Mouse (Mus musculus) embryonic facial prominence, embryonic 11.5 days (tissue): Measurements from ENCODE around the gene Rpl13. TPM values are rescaled to one million over a fixed set of nuclear protein-coding genes. Genes with fewer than 3 reads are reported as not detected.

Experiments used
- ATAC-seq: fragments of 200-750 bp; cut with Nextera tagmentation; replicated peaks from 2 replicates; pipeline ENCODE4 v1.8.0; 2017; ENCODE audit warnings: low read depth; ENCODE audit not compliant: insufficient number of reproducible peaks, low FRiP score, low TSS enrichment
- DNase-seq: peaks from one replicate; pipeline ENCODE4 v3.0.0-alpha.2; 2015; ENCODE audit warnings: low spot score
- H3K27ac ChIP-seq: fragments of 300-500 bp; sonication (generic); replicated peaks from 2 replicates; pipeline ENCODE4 v1.5.1; 2014; ENCODE audit warnings: mild to moderate bottlenecking, low read depth, low read length, control low read depth
- H3K27me3 ChIP-seq: fragments of 300-500 bp; sonication (generic); 2 replicates; pipeline ENCODE4 v1.6.1; 2014; ENCODE audit warnings: mild to moderate bottlenecking, low read length, moderate library complexity, mixed read lengths; ENCODE audit not compliant: control insufficient read depth, insufficient read depth
- H3K36me3 ChIP-seq: fragments of 300-500 bp; sonication (generic); replicated peaks from 2 replicates; pipeline ENCODE4 v1.6.1; 2014; ENCODE audit warnings: low read depth, mild to moderate bottlenecking, low read length, moderate library complexity, mixed read lengths; ENCODE audit not compliant: control insufficient read depth, insufficient read depth
- H3K4me1 ChIP-seq: fragments of 300-500 bp; sonication (generic); 2 replicates; pipeline ENCODE4 v1.6.1; 2014; ENCODE audit warnings: low read length, mixed read lengths; ENCODE audit not compliant: control insufficient read depth, insufficient read depth
- H3K4me2 ChIP-seq: fragments of 300-500 bp; sonication (generic); 2 replicates; pipeline ENCODE4 v1.6.1; 2014; ENCODE audit warnings: low read depth, mild to moderate bottlenecking, control low read depth, low read length, moderate library complexity
- H3K4me3 ChIP-seq: fragments of 300-500 bp; sonication (generic); 2 replicates; pipeline ENCODE4 v1.5.1; 2014; ENCODE audit warnings: low read depth, low read length, control low read depth
- H3K9ac ChIP-seq: fragments of 300-500 bp; sonication (generic); replicated peaks from 2 replicates; pipeline ENCODE4 v1.6.1; 2014; ENCODE audit warnings: mild to moderate bottlenecking, control low read depth, low read length
- H3K9me3 ChIP-seq: fragments of 300-500 bp; sonication (generic); replicated peaks from 2 replicates; pipeline ENCODE4 v1.6.1; 2016; ENCODE audit warnings: mild to moderate bottlenecking, low read length, inconsistent platforms, mixed read lengths; ENCODE audit not compliant: control insufficient read depth
- WGBS: fragments of 180-500 bp; shearing (Covaris S2); extraction: QIAGEN DNeasy Blood & Tissue Kit; methylation state at CpG from one replicate; pipeline ENCODE4 v1.1.7; 2014; 5-methylcytosine and 5-hydroxymethylcytosine counted together
- polyA plus RNA-seq: library from polyadenylated mRNA; unstranded; fragments of >200 nt; fragmentation: Nextera tagmentation; extraction: Ambion mirVana; gene quantifications from 2 replicates; pipeline ENCODE4 v1.2.1, GENCODE M21; 2014

The Rpl13 gene
- polyA plus RNA-seq, 1 experiment from 2014 or later = 1,682 TPM

- Histone ChIP-seq H3K9me3 (no peaks in the 10 kb centered on the region), H3K27me3 (no peaks in the 10 kb centered on the region), H3K4me2 (no peak overlapping the region), H3K9ac (no peak overlapping the region), H3K27ac (no peak overlapping the region), H3K36me3 (no peaks in the 10 kb centered on the region), H3K4me3 (no peak overlapping the region), H3K4me1 (no peaks in the 10 kb centered on the region)
- 76% methylated on average over 9 of the region's 9 CpGs for WGBS
- no peak for ATAC-seq
- DNase-seq = no peak
These were observed 28.9 kb downstream of the Rpl13 start for GRCm38 (mm10) chr8:123131041-123131440.

GRCm38 (mm10) chr8:123132953-123133352 is 30.8 kb downstream of the Rpl13 start:
- ATAC-seq (no peak), DNase-seq (no peak)
- Histone ChIP-seq H3K27ac (no peak overlapping the region), H3K27me3 (no peaks in the 10 kb centered on the region), H3K36me3 (no peaks in the 10 kb centered on the region), H3K4me2 (no peak overlapping the region), H3K9me3 (no peaks in the 10 kb centered on the region), H3K9ac (no peak overlapping the region), H3K4me1 (no peaks in the 10 kb centered on the region), H3K4me3 (no peak overlapping the region)
- 91% methylated on average over 2 of the region's 2 CpGs for WGBS

- no peak overlapping the region for H3K27ac ChIP-seq
- no peak overlapping the region for H3K9ac ChIP-seq
- no peaks in the 10 kb centered on the region for H3K4me1 ChIP-seq
- H3K4me2 ChIP-seq = no peak overlapping the region
- no peaks in the 10 kb centered on the region for H3K36me3 ChIP-seq
- no peak overlapping the region for H3K4me3 ChIP-seq
- H3K27me3 ChIP-seq = no peaks in the 10 kb centered on the region
- H3K9me3 ChIP-seq = no peaks in the 10 kb centered on the region
- WGBS = 83% methylated on average over 11 of the region's 11 CpGs
- ATAC-seq (no peak), DNase-seq (no peak)
These were observed 32.1 kb downstream of the Rpl13 start for GRCm38 (mm10) chr8:123134149-123134713.

- DNase-seq (no peak), ATAC-seq (no peak)
- Histone ChIP-seq H3K4me2 (no peak overlapping the region), H3K4me1 (no peaks in the 10 kb centered on the region), H3K9me3 (no peaks in the 10 kb centered on the region), H3K9ac (no peak overlapping the region), H3K4me3 (no peak overlapping the region), H3K27me3 (no peaks in the 10 kb centered on the region), H3K27ac (no peak overlapping the region), H3K36me3 (no peaks in the 10 kb centered on the region)
- 21% methylated on average over 7 of the region's 7 CpGs for WGBS
These were observed 33.3 kb downstream of the Rpl13 start for GRCm38 (mm10) chr8:123135406-123135805.

- Histone ChIP-seq H3K4me1 (no peaks in the 10 kb centered on the region), H3K4me2 (no peak overlapping the region), H3K36me3 (no peaks in the 10 kb centered on the region), H3K9me3 (no peaks in the 10 kb centered on the region), H3K27ac (no peak overlapping the region), H3K27me3 (no peaks in the 10 kb centered on the region), H3K9ac (no peak overlapping the region), H3K4me3 (no peak overlapping the region)
- ATAC-seq = no peak
- DNase-seq = no peak
- 43% methylated on average over 9 of the region's 9 CpGs for WGBS
These were observed 33.7 kb downstream of the Rpl13 start for GRCm38 (mm10) chr8:123135806-123136205.

- H3K9me3 ChIP-seq = no peaks in the 10 kb centered on the region
- H3K27me3 ChIP-seq = no peaks in the 10 kb centered on the region
- no peak overlapping the region for H3K9ac ChIP-seq
- H3K36me3 ChIP-seq = no peaks in the 10 kb centered on the region
- no peak for DNase-seq
- no peak overlapping the region; the same call in 1 of the 2 replicates for H3K4me2 ChIP-seq
- H3K4me3 ChIP-seq = no peak overlapping the region
- H3K27ac ChIP-seq = no peak overlapping the region
- H3K4me1 ChIP-seq = no peaks in the 10 kb centered on the region
- ATAC-seq = no peak
- WGBS = 79% methylated on average over 9 of the region's 9 CpGs
These were observed 34.1 kb downstream of the Rpl13 start for GRCm38 (mm10) chr8:123136287-123136686.

- DNase-seq = peak; percentile 77
- no peak overlapping the region; the same call in 1 of the 2 replicates for H3K27ac ChIP-seq
These were observed 35.5 kb downstream of the Rpl13 start for GRCm38 (mm10) chr8:123137645-123138077.

GRCm38 (mm10) chr8:123138741-123139140 is 36.6 kb downstream of the Rpl13 start:
- ATAC-seq = no peak
- Histone ChIP-seq H3K4me2 (no peak overlapping the region), H3K9ac (no peak overlapping the region), H3K4me3 (no peak overlapping the region), H3K27ac (no peak overlapping the region), H3K36me3 (no peaks in the 10 kb centered on the region), H3K27me3 (no peaks in the 10 kb centered on the region), H3K4me1 (no peaks in the 10 kb centered on the region), H3K9me3 (no peaks in the 10 kb centered on the region)
- 62% methylated on average over 4 of the region's 4 CpGs for WGBS
- DNase-seq = no peak

More at GRCm38 (mm10) chr8:123137645-123138077, 35.5 kb downstream of the Rpl13 start:
- ATAC-seq = peak; percentile 87
- H3K36me3 ChIP-seq = no peaks in the 10 kb centered on the region
- H3K4me2 ChIP-seq = no peak overlapping the region
- H3K27me3 ChIP-seq = no peaks in the 10 kb centered on the region
- H3K9me3 ChIP-seq = no peaks in the 10 kb centered on the region
- WGBS = 17% methylated on average over 2 of the region's 2 CpGs
- no peak overlapping the region for H3K4me3 ChIP-seq
- no peaks in the 10 kb centered on the region for H3K4me1 ChIP-seq
- H3K9ac ChIP-seq = no peak overlapping the region
